Mouse (Mus musculus) forebrain, embryonic 13.5 days (tissue): ENCODE data around the gene Gsc. TPM values are rescaled to one million over a fixed set of nuclear protein-coding genes. Genes with fewer than 3 reads are reported as not detected.

Experiments used
- polyA plus RNA-seq: library from polyadenylated mRNA; unstranded; fragments of >200 nt; fragmentation: Nextera tagmentation; extraction: Ambion mirVana; gene quantifications from 2 replicates; pipeline ENCODE4 v1.2.1, GENCODE M21; 2015

Gene Gsc
- polyA plus RNA-seq, 1 experiment from 2014 or later = not detected

Other genes starting within 250 kb of the Gsc start
- gene Serpina3g, start 237.1 kb downstream of the Gsc start, polyA plus RNA-seq = 0.09 and 0.23 TPM in 2 replicates
- not detected in 2 replicates for gene Serpina3i, start 210.2 kb downstream of the Gsc start, polyA plus RNA-seq
- gene Serpina3j, start 158.8 kb downstream of the Gsc start, polyA plus RNA-seq = not detected in 2 replicates
- not detected in 2 replicates for gene Serpina3k, start 134.8 kb downstream of the Gsc start, polyA plus RNA-seq
- gene Serpina3m, start 134.8 kb downstream of the Gsc start, polyA plus RNA-seq = not detected in 2 replicates
- not detected in 2 replicates for gene Serpina3n, start 66.6 kb downstream of the Gsc start, polyA plus RNA-seq